Mouse (Mus musculus) hindbrain, embryonic 15.5 days (tissue): ENCODE data around the gene Arntl. TPM values are rescaled to one million over a fixed set of nuclear protein-coding genes. Genes with fewer than 3 reads are reported as not detected.

ENCODE experiments used
- ATAC-seq: fragments of 200-750 bp; cut with Nextera tagmentation; 2 replicates; pipeline ENCODE4 v1.8.0; 2017; ENCODE audit warnings: low read depth, moderate number of reproducible peaks, moderate TSS enrichment; ENCODE audit not compliant: low FRiP score
- H3K27ac ChIP-seq: fragments of 300-500 bp; sonication (generic); replicated peaks from 2 replicates; pipeline ENCODE4 v1.5.1; 2015; ENCODE audit warnings: mild to moderate bottlenecking, inconsistent platforms
- H3K27me3 ChIP-seq: fragments of 300-500 bp; sonication (generic); 2 replicates; pipeline ENCODE4 v1.6.1; 2015; ENCODE audit warnings: control low read depth, inconsistent platforms
- H3K36me3 ChIP-seq: fragments of 300-500 bp; sonication (generic); 2 replicates; pipeline ENCODE4 v1.6.1; 2015; ENCODE audit warnings: control low read depth, inconsistent platforms
- H3K4me1 ChIP-seq: fragments of 300-500 bp; sonication (generic); replicated peaks from 2 replicates; pipeline ENCODE4 v1.6.1; 2015; ENCODE audit warnings: control low read depth, inconsistent platforms
- H3K4me2 ChIP-seq: fragments of 300-500 bp; sonication (generic); 2 replicates; pipeline ENCODE4 v1.6.1; 2015; ENCODE audit warnings: moderate library complexity, mild to moderate bottlenecking, inconsistent platforms
- H3K4me3 ChIP-seq: fragments of 300-500 bp; sonication (generic); 2 replicates; pipeline ENCODE4 v1.5.1; 2015; ENCODE audit warnings: mild to moderate bottlenecking, inconsistent platforms
- H3K9ac ChIP-seq: fragments of 300-500 bp; sonication (generic); 2 replicates; pipeline ENCODE4 v1.6.1; 2015; ENCODE audit warnings: inconsistent platforms
- H3K9me3 ChIP-seq: fragments of 300-500 bp; sonication (generic); 2 replicates; pipeline ENCODE4 v1.6.1; 2016; ENCODE audit warnings: control low read depth, inconsistent platforms
- WGBS: fragments of 180-500 bp; shearing (Covaris S2); methylation state at CpG from one replicate; pipeline ENCODE4 v1.1.7; 2015; 5-methylcytosine and 5-hydroxymethylcytosine counted together
- polyA plus RNA-seq: library from polyadenylated mRNA; unstranded; fragments of >200 nt; fragmentation: Nextera tagmentation; extraction: Ambion mirVana; gene quantifications from 2 replicates; pipeline ENCODE4 v1.2.1, GENCODE M21; 2015

Arntl gene
- polyA plus RNA-seq, 1 experiment from 2014 or later, result 21.2 TPM

- ATAC-seq, result no peak
- H3K36me3 ChIP-seq, result no peaks in the 10 kb centered on the region
- no peak overlapping the region for H3K4me3 ChIP-seq
- H3K4me1 ChIP-seq, result peaks cover 44% of the 10 kb centered on the region
- H3K27me3 ChIP-seq, result no peaks in the 10 kb centered on the region
- H3K9ac ChIP-seq, result no peak overlapping the region
- no peaks in the 10 kb centered on the region for H3K9me3 ChIP-seq
- WGBS, result 67% methylated on average over 12 of the region's 12 CpGs
- no peak overlapping the region for H3K4me2 ChIP-seq
- H3K27ac ChIP-seq, result peak overlapping the region; percentile 51; the same call in 1 of the 2 replicates
These were observed 34.8 kb downstream of the Arntl start for GRCm38 (mm10) chr7:113241901-113242661.

GRCm38 (mm10) chr7:113242688-113243087, 35.4 kb downstream of the Arntl start:
- Histone ChIP-seq H3K36me3 (no peaks in the 10 kb centered on the region), H3K27me3 (no peaks in the 10 kb centered on the region), H3K4me2 (no peak overlapping the region), H3K9ac (no peak overlapping the region), H3K4me3 (no peak overlapping the region), H3K9me3 (no peaks in the 10 kb centered on the region), H3K27ac (peak overlapping the region; percentile 51; the same call in 1 of the 2 replicates), H3K4me1 (peaks cover 44% of the 10 kb centered on the region)
- no peak for ATAC-seq
- 46% methylated on average over 6 of the region's 6 CpGs for WGBS

GRCm38 (mm10) chr7:113245144-113245543, 37.9 kb downstream of the Arntl start:
- Histone ChIP-seq H3K9ac (no peak overlapping the region), H3K4me1 (peaks cover 61% of the 10 kb centered on the region), H3K27me3 (no peaks in the 10 kb centered on the region), H3K36me3 (no peaks in the 10 kb centered on the region), H3K27ac (no peak overlapping the region), H3K9me3 (no peaks in the 10 kb centered on the region), H3K4me3 (no peak overlapping the region), H3K4me2 (no peak overlapping the region)
- no peak for ATAC-seq
- WGBS, result 55% methylated on average over 5 of the region's 5 CpGs

GRCm38 (mm10) chr7:113246512-113246911, 39.2 kb downstream of the Arntl start:
- Histone ChIP-seq H3K9me3 (no peaks in the 10 kb centered on the region), H3K27me3 (no peaks in the 10 kb centered on the region), H3K4me2 (no peak overlapping the region), H3K4me3 (no peak overlapping the region), H3K27ac (no peak overlapping the region), H3K36me3 (no peaks in the 10 kb centered on the region), H3K9ac (no peak overlapping the region), H3K4me1 (peaks cover 63% of the 10 kb centered on the region)
- WGBS, result 89% methylated on average over 4 of the region's 4 CpGs
- ATAC-seq, result no peak

- no peaks in the 10 kb centered on the region for H3K9me3 ChIP-seq
- no peaks in the 10 kb centered on the region for H3K27me3 ChIP-seq
- no peak overlapping the region for H3K4me2 ChIP-seq
- no peaks in the 10 kb centered on the region for H3K36me3 ChIP-seq
- H3K4me1 ChIP-seq, result peaks cover 63% of the 10 kb centered on the region
- H3K9ac ChIP-seq, result no peak overlapping the region
- no peak for ATAC-seq
- H3K27ac ChIP-seq, result no peak overlapping the region
- no peak overlapping the region for H3K4me3 ChIP-seq
- WGBS, result 64% methylated on average over 5 of the region's 5 CpGs
These were observed 39.9 kb downstream of the Arntl start for GRCm38 (mm10) chr7:113247167-113247566.

- H3K4me2 ChIP-seq, result no peak overlapping the region
- H3K4me1 ChIP-seq, result peaks cover 64% of the 10 kb centered on the region
- H3K9me3 ChIP-seq, result no peaks in the 10 kb centered on the region
- no peaks in the 10 kb centered on the region for H3K27me3 ChIP-seq
- no peak overlapping the region for H3K9ac ChIP-seq
- H3K36me3 ChIP-seq, result no peaks in the 10 kb centered on the region
- H3K4me3 ChIP-seq, result no peak overlapping the region
- peak overlapping the region; percentile 78 for H3K27ac ChIP-seq
- ATAC-seq, result no peak
- 43% methylated on average over 16 of the region's 16 CpGs for WGBS
These were observed 42.0 kb downstream of the Arntl start for GRCm38 (mm10) chr7:113249134-113249825.

GRCm38 (mm10) chr7:113250433-113250991, 43.2 kb downstream of the Arntl start:
- 40% methylated on average over 3 of the region's 3 CpGs for WGBS
- Histone ChIP-seq H3K27me3 (no peaks in the 10 kb centered on the region), H3K4me3 (no peak overlapping the region), H3K9me3 (no peaks in the 10 kb centered on the region), H3K27ac (peak overlapping the region; percentile 78), H3K4me1 (peaks cover 55% of the 10 kb centered on the region), H3K36me3 (no peaks in the 10 kb centered on the region), H3K4me2 (no peak overlapping the region), H3K9ac (no peak overlapping the region)
- ATAC-seq, result peak; percentile 28; the same call in 1 of the 2 replicates

- WGBS, result 37% methylated on average over 3 of the region's 3 CpGs
- peak; percentile 51; the same call in 1 of the 2 replicates for ATAC-seq
- peaks cover 51% of the 10 kb centered on the region for H3K4me1 ChIP-seq
These were observed 43.7 kb downstream of the Arntl start for GRCm38 (mm10) chr7:113251001-113251400.

GRCm38 (mm10) chr7:113251554-113251953, 44.3 kb downstream of the Arntl start:
- no peak for ATAC-seq
- Histone ChIP-seq H3K27ac (peak overlapping the region; percentile 78), H3K27me3 (no peaks in the 10 kb centered on the region), H3K4me2 (no peak overlapping the region), H3K4me3 (no peak overlapping the region), H3K9ac (no peak overlapping the region), H3K4me1 (peaks cover 46% of the 10 kb centered on the region), H3K9me3 (no peaks in the 10 kb centered on the region), H3K36me3 (no peaks in the 10 kb centered on the region)
- 53% methylated on average over 6 of the region's 6 CpGs for WGBS

More at GRCm38 (mm10) chr7:113251001-113251400, 43.7 kb downstream of the Arntl start:
- Histone ChIP-seq H3K4me3 (no peak overlapping the region), H3K27ac (peak overlapping the region; percentile 78), H3K36me3 (no peaks in the 10 kb centered on the region), H3K4me2 (no peak overlapping the region), H3K9me3 (no peaks in the 10 kb centered on the region), H3K9ac (no peak overlapping the region), H3K27me3 (no peaks in the 10 kb centered on the region)

GRCm38 (mm10) chr7:113253777-113254405, 46.6 kb downstream of the Arntl start:
- no peak overlapping the region for H3K4me2 ChIP-seq
- H3K27ac ChIP-seq, result no peak overlapping the region
- peaks cover 41% of the 10 kb centered on the region for H3K4me1 ChIP-seq
- no peaks in the 10 kb centered on the region for H3K9me3 ChIP-seq
- H3K9ac ChIP-seq, result no peak overlapping the region
- WGBS, result 90% methylated on average over 7 of the region's 7 CpGs
- no peaks in the 10 kb centered on the region for H3K27me3 ChIP-seq
- no peaks in the 10 kb centered on the region for H3K36me3 ChIP-seq
- no peak overlapping the region for H3K4me3 ChIP-seq
- no peak for ATAC-seq

GRCm38 (mm10) chr7:113256046-113256445, 48.8 kb downstream of the Arntl start:
- Histone ChIP-seq H3K27ac (no peak overlapping the region), H3K4me1 (peaks cover 31% of the 10 kb centered on the region), H3K9ac (no peak overlapping the region), H3K4me3 (no peak overlapping the region), H3K4me2 (no peak overlapping the region), H3K36me3 (no peaks in the 10 kb centered on the region), H3K9me3 (no peaks in the 10 kb centered on the region), H3K27me3 (no peaks in the 10 kb centered on the region)
- ATAC-seq, result no peak
- WGBS, result 59% methylated on average over 4 of the region's 4 CpGs

- Histone ChIP-seq H3K4me1 (peaks cover 11% of the 10 kb centered on the region), H3K4me2 (no peak overlapping the region), H3K9me3 (no peaks in the 10 kb centered on the region), H3K36me3 (no peaks in the 10 kb centered on the region), H3K27me3 (no peaks in the 10 kb centered on the region), H3K4me3 (no peak overlapping the region), H3K9ac (no peak overlapping the region), H3K27ac (no peak overlapping the region)
- WGBS, result 70% methylated on average over 4 of the region's 4 CpGs
- no peak for ATAC-seq
These were observed 51.2 kb downstream of the Arntl start for GRCm38 (mm10) chr7:113258430-113258829.
